In the genomic region with DNA sequence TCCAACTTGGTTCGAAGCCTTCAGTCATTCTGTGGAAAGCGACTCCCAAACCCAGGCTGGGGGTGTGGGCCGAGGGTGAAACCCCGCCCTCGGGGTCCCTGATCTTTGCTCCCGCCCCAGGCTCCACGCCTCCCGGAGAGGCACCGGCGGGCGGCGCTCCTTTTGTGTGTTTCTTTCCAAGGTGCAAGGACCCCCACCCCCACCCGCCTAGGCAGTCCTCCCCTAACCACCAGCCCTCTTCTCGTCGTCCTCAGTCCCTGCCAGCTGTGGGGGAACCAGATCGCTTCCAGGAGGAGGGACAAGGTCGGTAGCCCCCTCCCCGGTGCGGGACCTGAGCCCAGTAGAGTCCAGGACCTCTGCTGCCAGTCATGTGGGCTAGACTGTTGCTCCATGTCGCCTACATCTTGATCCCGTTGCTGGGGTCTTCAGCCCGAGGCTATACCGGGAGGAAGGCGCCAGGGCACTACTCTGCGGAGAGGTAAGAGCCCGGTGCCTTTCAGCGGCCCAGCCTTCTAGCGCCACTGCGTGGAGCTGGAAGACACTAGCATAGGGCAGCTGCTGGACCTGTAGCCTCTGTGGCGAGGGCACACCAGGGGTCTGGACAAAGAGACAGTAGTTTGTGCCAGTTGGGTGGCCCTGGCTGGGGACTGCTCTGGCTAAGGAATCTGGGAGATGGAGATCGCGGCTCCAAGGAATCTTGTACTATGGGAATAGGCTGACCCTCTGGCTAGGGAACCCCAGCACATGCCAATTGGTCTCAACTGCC, we compare ENCODE assay signal across 8 mouse cellular contexts. TPM values are rescaled to one million over a fixed set of nuclear protein-coding genes. Genes with fewer than 3 reads are reported as not detected.
DNase-seq lines count a peak whose midpoint lies in the region; ATAC-seq lines count a peak whose summit lies in the region.

A gene (plus strand): TSS at position 108 of the 766 bp plus-strand sequence.

- H3K9ac ChIP-seq in midbrain, embryonic 11.5 days (ENCODE audit: low read length) = peak within 1 kb of the TSS; percentile 51
- H3K9ac ChIP-seq in stomach, embryonic 14.5 days (replicated peaks; ENCODE audit: low read depth, low read length) = peak within 1 kb of the TSS; percentile 40

- H3K9me3 ChIP-seq in limb, embryonic 10.5 days (replicated peaks) = no peaks in the 10 kb centered on the region
- H3K9me3 ChIP-seq in midbrain, embryonic 11.5 days (ENCODE audit: control insufficient read depth, low read length) = no peaks in the 10 kb centered on the region
- H3K9me3 ChIP-seq in stomach, embryonic 14.5 days (ENCODE audit: control insufficient read depth, low read depth, low read length) = no peaks in the 10 kb centered on the region

- peaks cover 28% of the 10 kb centered on the region for H3K36me3 ChIP-seq in limb, embryonic 10.5 days
- peaks cover 9% of the 10 kb centered on the region; the same call in 1 of the 2 replicates for H3K36me3 ChIP-seq in midbrain, embryonic 11.5 days (ENCODE audit: control insufficient read depth, insufficient read depth, low read length)
- peaks cover 13% of the 10 kb centered on the region for H3K36me3 ChIP-seq in stomach, embryonic 14.5 days (ENCODE audit: control insufficient read depth, insufficient read depth, low read length)

- ATAC-seq in granulocyte monocyte progenitor cell, adult 5-6 weeks (replicated peaks; ENCODE audit: poor library complexity, severe bottlenecking) = peak; percentile 69
- peak; percentile 90 for ATAC-seq in midbrain, embryonic 11.5 days (ENCODE audit: low FRiP score)
- peak; percentile 73 for ATAC-seq in stomach, embryonic 14.5 days (ENCODE audit: insufficient number of reproducible peaks, insufficient read depth, low FRiP score, low read depth)

- WGBS in limb, embryonic 10.5 days = 2% methylated on average over 32 of the region's 32 CpGs
- WGBS in midbrain, embryonic 11.5 days = 1% methylated on average over 32 of the region's 32 CpGs
- 2% methylated on average over 32 of the region's 32 CpGs for WGBS in stomach, embryonic 14.5 days

- peak within 1 kb of the TSS; percentile 62 for H3K4me3 ChIP-seq in limb, embryonic 10.5 days
- peak within 1 kb of the TSS; percentile 33 for H3K4me3 ChIP-seq in midbrain, embryonic 11.5 days (ENCODE audit: low read depth, low read length)
- H3K4me3 ChIP-seq in stomach, embryonic 14.5 days (ENCODE audit: low read depth, low read length) = peak within 1 kb of the TSS; percentile 37

- peak within 1 kb of the TSS; percentile 74 for H3K4me2 ChIP-seq in midbrain, embryonic 11.5 days
- peak within 1 kb of the TSS; percentile 99 for H3K4me2 ChIP-seq in stomach, embryonic 14.5 days (replicated peaks; ENCODE audit: low read depth, low read length)

- peak within 1 kb of the TSS; percentile 82 for H3K27ac ChIP-seq in limb, embryonic 10.5 days
- no peak within 1 kb of the TSS for H3K27ac ChIP-seq in midbrain, embryonic 11.5 days (ENCODE audit: low read depth, low read length)
- H3K27ac ChIP-seq in stomach, embryonic 14.5 days (ENCODE audit: low read length) = peak within 1 kb of the TSS; percentile 11; the same call in 1 of the 2 replicates

- peaks cover 8% of the 10 kb centered on the region; the same call in 1 of the 2 replicates for H3K27me3 ChIP-seq in limb, embryonic 10.5 days (ENCODE audit: low read depth, poor library complexity, severe bottlenecking)
- H3K27me3 ChIP-seq in midbrain, embryonic 11.5 days (ENCODE audit: control insufficient read depth, insufficient read depth, low read length) = peaks cover 3% of the 10 kb centered on the region; the same call in 1 of the 2 replicates
- no peaks in the 10 kb centered on the region for H3K27me3 ChIP-seq in stomach, embryonic 14.5 days (ENCODE audit: control insufficient read depth, insufficient read depth, low read length)

- peaks cover 18% of the 10 kb centered on the region for H3K4me1 ChIP-seq in limb, embryonic 10.5 days
- H3K4me1 ChIP-seq in midbrain, embryonic 11.5 days (ENCODE audit: control insufficient read depth, insufficient read depth, low read length) = peaks cover 8% of the 10 kb centered on the region
- H3K4me1 ChIP-seq in stomach, embryonic 14.5 days (ENCODE audit: control insufficient read depth, insufficient read depth, low read length) = peaks cover 12% of the 10 kb centered on the region; the same call in 1 of the 2 replicates

- peak; percentile 33 for DNase-seq in layer of hippocampus, adult 11-12 months (ENCODE audit: low spot score)
- no peak for DNase-seq in layer of hippocampus, adult 9-10 months (ENCODE audit: low spot score)
- peak; percentile 77 for DNase-seq in embryo, embryonic 10 days (ENCODE audit: low spot score)
- peak; percentile 49 for DNase-seq in kidney, adult 11 months
- DNase-seq in limb, embryonic 10.5 days (ENCODE audit: low spot score) = peak; percentile 73
- DNase-seq in midbrain, embryonic 11.5 days (ENCODE audit: low spot score, missing footprints) = peak; percentile 94

RNA-seq across cellular contexts. Expression of the gene that starts here (rescaled TPM):
- not detected in 2 replicates for total RNA-seq in granulocyte monocyte progenitor cell, adult 5-6 weeks (2014; fragmentation: Nextera tagmentation)
- total RNA-seq in granulocyte monocyte progenitor cell, adult 5-6 weeks (2017) = 1.1 TPM in 1 of 2 replicates, not detected in the other
- 1.8 and 2.8 TPM in 2 replicates for polyA plus RNA-seq in limb, embryonic 10.5 days (2016; fragmentation: Nextera tagmentation; extraction: Ambion mirVana)
- polyA plus RNA-seq in midbrain, embryonic 11.5 days (2014; fragmentation: Nextera tagmentation; extraction: Ambion mirVana) = 0.18 and 0.36 TPM in 2 replicates
- 1.1 and 1.9 TPM in 2 replicates for polyA plus RNA-seq in stomach, embryonic 14.5 days (2014; fragmentation: Nextera tagmentation; extraction: Ambion mirVana)

Comparison
In these comparisons a context has a peak if more than half of its experiments do, and no peak if none do; other contexts are left out.
1. Peak in DNase-seq, ATAC-seq, H3K4me3 ChIP-seq, H3K9ac ChIP-seq and H3K4me2 ChIP-seq in midbrain, embryonic 11.5 days; RNA of the gene not detected or under 1 TPM.